Mouse (Mus musculus) kidney, postnatal 36 days (tissue): ENCODE measurements at regions not wholly inside any gene's neighbourhood (a gene's known extent, or its start where the extent isn't known, plus 50 kb on each side); places are given as distances from the start of the nearest gene placed in this dataset.

ENCODE experiments used
- DNase-seq, 2 experiments: peaks; one replicate each; pipeline ENCODE4 v3.0.0; 2021 to 2022; ENCODE audit warnings: mixed read lengths in 2 of 2

GRCm38 (mm10) chr2:19049877-19050731, 52.0 kb downstream of the 4930426L09Rik start:
- no peak for DNase-seq

GRCm38 (mm10) chr2:19055500-19055899, 57.4 kb downstream of the 4930426L09Rik start:
- no peak for DNase-seq

- no peak for DNase-seq
Measured at GRCm38 (mm10) chr2:19057859-19058258, 59.7 kb downstream of the 4930426L09Rik start.

GRCm38 (mm10) chr2:19058765-19059164, 60.6 kb downstream of the 4930426L09Rik start:
- no peak for DNase-seq

GRCm38 (mm10) chr2:19059246-19059645, 61.1 kb downstream of the 4930426L09Rik start:
- DNase-seq, result no peak

GRCm38 (mm10) chr2:19060218-19060915, 62.2 kb downstream of the 4930426L09Rik start:
- peak in 1 of 2 experiments; percentile 22 for DNase-seq

- peak; percentile 21 to 24 for DNase-seq
Measured at GRCm38 (mm10) chr2:19064560-19065362, 66.6 kb downstream of the 4930426L09Rik start.

GRCm38 (mm10) chr2:19065511-19065910, 67.4 kb downstream of the 4930426L09Rik start:
- no peak for DNase-seq

GRCm38 (mm10) chr2:19068161-19068560, 70.0 kb downstream of the 4930426L09Rik start:
- DNase-seq, result no peak

GRCm38 (mm10) chr2:19083816-19084215, 85.7 kb downstream of the 4930426L09Rik start:
- no peak for DNase-seq

- no peak for DNase-seq
Measured at GRCm38 (mm10) chr2:19085105-19085504, 87.0 kb downstream of the 4930426L09Rik start.

GRCm38 (mm10) chr2:19086167-19086566, 88.0 kb downstream of the 4930426L09Rik start:
- DNase-seq, result no peak

GRCm38 (mm10) chr2:19086621-19087020, 88.5 kb downstream of the 4930426L09Rik start:
- DNase-seq, result peak; percentile 58 to 66

- DNase-seq, result no peak
Measured at GRCm38 (mm10) chr2:19099384-19099783, 99.7 kb upstream of the Armc3 start.

- DNase-seq, result no peak
Measured at GRCm38 (mm10) chr2:19108753-19109152, 90.3 kb upstream of the Armc3 start.

- DNase-seq, result no peak
Measured at GRCm38 (mm10) chr2:19119871-19120270, 79.2 kb upstream of the Armc3 start.

GRCm38 (mm10) chr2:19132864-19133263, 66.2 kb upstream of the Armc3 start:
- no peak for DNase-seq

GRCm38 (mm10) chr2:19142586-19142985, 56.5 kb upstream of the Armc3 start:
- DNase-seq, result peak; percentile 26 to 63

- peak in 1 of 2 experiments; percentile 5 for DNase-seq
Measured at GRCm38 (mm10) chr2:19145412-19145811, 53.7 kb upstream of the Armc3 start.

- DNase-seq, result peak; percentile 75 to 80
Measured at GRCm38 (mm10) chr2:19145881-19146280, 53.2 kb upstream of the Armc3 start.

- peak; percentile 18 to 33 for DNase-seq
Measured at GRCm38 (mm10) chr2:19146289-19146688, 52.8 kb upstream of the Armc3 start.

- DNase-seq, result peak; percentile 44 to 66
Measured at GRCm38 (mm10) chr2:19148812-19149211, 50.3 kb upstream of the Armc3 start.
